Mouse (Mus musculus): ENCODE measurements around the gene Rbm46. TPM values are rescaled to one million over a fixed set of nuclear protein-coding genes. Genes with fewer than 3 reads are reported as not detected.
A peak's percentile ranks its signal among the peaks of the same experiment; 100 is the strongest.

Gene Rbm46
- polyA plus RNA-seq (2016; fragmentation: Nextera tagmentation; extraction: Ambion mirVana): 1.6 and 1.8 TPM in 2 replicates

DNA sequence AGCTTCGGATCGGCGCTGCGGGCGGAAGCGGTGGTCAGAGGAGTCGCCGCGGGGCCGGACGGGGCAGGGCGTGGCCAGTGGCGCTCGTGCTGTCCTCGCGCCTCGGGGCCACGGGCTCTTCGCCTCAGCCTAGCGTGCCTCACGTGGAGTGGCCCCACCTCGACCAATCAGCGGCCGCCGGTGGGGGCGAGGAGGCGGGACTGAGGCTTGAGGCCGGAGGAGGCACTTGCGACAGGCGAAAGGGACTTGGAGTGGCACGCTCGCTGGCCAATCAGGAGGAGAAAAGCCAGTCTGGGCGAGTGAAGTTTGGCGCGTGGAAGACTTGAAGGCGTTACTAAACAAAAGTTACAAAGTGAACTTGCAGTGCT is at the start of gene Rbm46:
Gene Rbm46, minus strand, starts transcription at position 112 of the 368 bp plus-strand sequence.
- Histone ChIP-seq H3K4me3 (peak within 1 kb of the TSS; percentile 47), H3K4me1 (peaks cover 9% of the 10 kb centered on the region), H3K36me3 (replicated peaks) (no peaks in the 10 kb centered on the region), H3K27me3 (ENCODE audit: poor library complexity, severe bottlenecking) (peaks cover 39% of the 10 kb centered on the region), H3K9me3 (peaks cover 8% of the 10 kb centered on the region; the same call in 1 of the 2 replicates), H3K27ac (peak within 1 kb of the TSS; percentile 5; the same call in 1 of the 2 replicates)
- DNase-seq (ENCODE audit: extremely low spot score, low spot score): peak; percentile 71
- 20% methylated on average over 36 of the region's 36 CpGs for WGBS

DNA sequence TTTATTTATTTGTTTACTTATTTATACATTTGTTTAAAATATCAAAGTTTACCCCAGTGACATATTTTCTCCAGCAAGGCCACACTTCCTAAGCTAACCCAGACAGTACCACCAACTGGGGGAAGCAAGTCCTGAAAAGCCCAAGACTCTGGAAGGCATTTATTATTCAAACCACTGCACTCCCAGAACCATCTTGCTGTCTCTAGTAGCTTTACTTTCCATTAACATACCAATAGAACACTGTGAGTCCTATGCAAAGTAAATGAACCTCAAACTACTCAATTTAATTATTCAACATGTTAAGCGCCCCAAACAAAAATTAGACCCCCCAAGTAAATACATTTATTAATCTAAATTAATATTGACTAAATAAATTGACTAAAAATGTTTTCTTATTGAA is 39.3 kb upstream of the Rbm46 start:
- H3K36me3 ChIP-seq (replicated peaks): no peaks in the 10 kb centered on the region
- H3K4me1 ChIP-seq: no peaks in the 10 kb centered on the region
- no peak overlapping the region for H3K27ac ChIP-seq
- DNase-seq (ENCODE audit: extremely low spot score, low spot score): no peak
- no peaks in the 10 kb centered on the region for H3K9me3 ChIP-seq
- no peak overlapping the region for H3K4me3 ChIP-seq
- no peaks in the 10 kb centered on the region for H3K27me3 ChIP-seq (ENCODE audit: poor library complexity, severe bottlenecking)
- 12% methylated on average over 1 of the region's 1 CpGs for WGBS

DNA sequence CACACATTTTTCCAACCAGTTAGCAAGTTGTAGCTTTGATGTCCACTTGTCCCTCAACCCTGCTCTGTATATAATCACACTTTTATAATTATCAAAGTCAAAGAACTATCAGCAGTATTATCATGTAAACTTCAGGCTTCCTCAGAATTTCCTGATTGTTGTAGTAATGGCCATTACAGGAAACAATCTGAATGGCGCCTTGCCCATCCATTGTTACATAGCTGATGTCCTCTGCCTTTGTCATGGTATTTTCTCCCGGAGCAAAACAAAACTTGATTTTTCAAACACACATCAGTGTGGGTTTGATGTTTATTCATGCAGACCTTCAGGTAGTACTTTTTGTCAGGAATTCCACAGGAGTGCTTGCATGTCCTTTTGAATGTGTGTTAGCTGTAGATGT is 32.4 kb upstream of the Rbm46 start:
- no peak for DNase-seq (ENCODE audit: extremely low spot score, low spot score)
- Histone ChIP-seq H3K27me3 (ENCODE audit: poor library complexity, severe bottlenecking) (peaks cover 28% of the 10 kb centered on the region), H3K4me1 (peaks cover 10% of the 10 kb centered on the region), H3K36me3 (replicated peaks) (no peaks in the 10 kb centered on the region), H3K27ac (no peak overlapping the region), H3K9me3 (no peaks in the 10 kb centered on the region), H3K4me3 (no peak overlapping the region)
- WGBS: 89% methylated on average over 2 of the region's 2 CpGs

DNA sequence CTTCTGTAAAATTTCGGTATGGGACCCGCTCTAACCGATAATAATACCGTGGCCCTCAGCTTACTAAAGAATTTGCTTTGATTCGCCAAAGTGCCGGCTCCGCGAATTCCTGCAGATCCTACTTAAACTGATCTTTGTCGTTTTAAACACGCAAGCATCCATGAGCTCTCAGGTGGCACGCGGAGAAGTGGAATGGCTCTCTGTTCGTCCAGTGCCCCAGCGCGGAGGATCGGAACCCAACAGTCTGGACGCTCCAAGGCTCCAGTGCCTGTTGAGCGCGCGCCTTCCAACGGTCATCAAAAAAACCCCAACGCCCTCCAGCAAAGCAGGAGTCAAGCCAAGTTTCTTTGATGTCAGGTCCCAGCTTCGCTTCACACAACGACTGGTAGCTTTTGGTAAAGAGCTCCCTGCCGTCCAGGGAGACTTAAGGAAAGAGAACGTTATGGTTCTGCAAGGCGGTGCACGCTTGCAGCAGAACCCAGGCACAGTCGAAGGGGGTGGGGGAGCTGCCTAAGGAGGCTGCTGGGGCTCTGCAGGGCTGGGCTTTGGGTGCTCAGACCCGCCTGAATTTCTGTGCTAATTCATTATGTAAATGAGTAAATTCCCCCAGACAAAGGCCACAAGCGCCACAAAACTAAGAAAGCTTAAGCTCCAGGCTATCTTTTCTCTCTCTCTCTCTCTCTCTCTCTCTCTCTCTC is 28.1 kb upstream of the Rbm46 start:
- H3K27ac ChIP-seq: no peak overlapping the region
- under 1% methylated on average over 31 of the region's 31 CpGs for WGBS

DNA sequence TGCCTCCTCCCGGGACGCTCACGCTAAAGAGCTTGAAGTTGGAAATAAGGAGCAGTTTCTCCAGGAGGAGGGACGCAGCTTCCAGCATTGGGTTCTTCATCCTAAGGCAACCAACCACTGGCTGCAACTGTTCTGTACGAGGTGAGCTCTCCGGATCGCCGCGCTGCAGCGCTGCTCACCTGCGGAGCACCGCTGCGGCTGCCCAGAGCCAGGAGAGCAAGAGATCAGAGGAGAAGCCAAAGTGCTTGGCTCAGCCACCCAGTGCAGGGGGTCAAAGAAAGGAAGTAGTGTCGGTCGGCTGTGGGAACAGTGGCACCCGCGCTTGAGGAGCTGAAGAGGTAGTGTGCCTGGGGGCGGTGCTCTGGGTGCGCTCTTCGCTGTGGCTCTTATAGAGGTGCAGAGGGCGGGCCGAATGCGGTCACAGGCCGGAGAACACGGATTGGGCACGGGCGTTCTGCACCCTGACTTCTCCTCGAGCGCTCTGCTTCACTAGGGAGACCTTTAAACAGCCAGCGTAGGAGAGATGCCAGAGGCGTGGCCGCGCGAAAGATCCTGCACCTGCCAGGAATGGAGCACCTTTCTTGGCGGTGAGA is 27.4 kb upstream of the Rbm46 start, which contains the start of gene Lrat:
Gene Lrat, minus strand, starts transcription at position 361 of the 593 bp plus-strand sequence.
- Histone ChIP-seq H3K36me3 (replicated peaks) (no peaks in the 10 kb centered on the region), H3K27ac (no peak within 1 kb of the TSS), H3K4me1 (peaks cover 17% of the 10 kb centered on the region), H3K9me3 (no peaks in the 10 kb centered on the region), H3K4me3 (peak within 1 kb of the TSS; percentile 59), H3K27me3 (ENCODE audit: poor library complexity, severe bottlenecking) (peaks cover 45% of the 10 kb centered on the region)
- DNase-seq (ENCODE audit: extremely low spot score, low spot score): no peak
- WGBS: 1% methylated on average over 35 of the region's 35 CpGs

More for the DNA sequence above, 28.1 kb upstream of the Rbm46 start:
- no peaks in the 10 kb centered on the region for H3K9me3 ChIP-seq
- H3K4me1 ChIP-seq: peaks cover 17% of the 10 kb centered on the region
- H3K36me3 ChIP-seq (replicated peaks): no peaks in the 10 kb centered on the region
- H3K4me3 ChIP-seq: peak overlapping the region; percentile 59
- H3K27me3 ChIP-seq (ENCODE audit: poor library complexity, severe bottlenecking): peaks cover 45% of the 10 kb centered on the region
- peak; percentile 36 for DNase-seq (ENCODE audit: extremely low spot score, low spot score)

DNA sequence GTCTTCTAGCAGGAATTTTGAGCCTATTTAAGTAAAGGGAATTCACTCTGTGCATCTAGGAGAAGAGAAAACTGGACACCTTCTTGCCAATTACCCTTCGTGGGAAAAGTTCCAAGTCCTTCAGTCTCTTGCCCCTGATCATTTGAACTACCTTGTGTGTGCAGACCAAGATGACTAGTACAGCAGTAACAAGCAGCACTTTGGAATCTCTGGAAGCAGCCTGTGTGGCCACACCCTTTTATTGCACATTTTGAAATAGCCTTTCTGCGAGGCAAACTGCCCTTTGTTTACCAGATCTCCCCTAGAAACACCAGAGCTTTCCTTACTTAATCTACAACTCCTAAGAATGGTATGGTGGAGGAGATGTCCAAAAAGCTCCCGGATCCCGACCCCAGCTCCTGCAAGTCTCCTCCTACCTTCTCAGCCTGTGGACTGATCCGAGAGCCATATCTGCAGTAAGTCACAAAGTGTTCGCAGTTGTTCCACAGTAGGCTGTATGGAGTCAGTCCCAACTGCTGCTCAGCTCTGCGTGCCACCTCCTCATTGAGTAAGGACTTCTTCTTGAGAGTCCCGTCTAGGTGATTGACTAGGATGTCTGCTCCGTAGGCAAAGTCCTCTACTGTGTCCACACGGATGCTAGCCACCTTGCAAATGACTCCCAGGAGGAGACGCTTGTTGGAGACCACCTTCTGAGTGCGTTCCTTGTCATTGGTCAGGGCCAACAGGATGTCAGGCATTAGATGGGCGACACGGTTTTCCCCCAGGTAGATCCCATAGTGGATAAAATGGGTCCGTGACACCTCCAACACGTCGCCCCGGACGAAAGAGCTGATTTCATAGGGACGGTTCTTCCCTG is 26.7 kb upstream of the Rbm46 start:
- no peak for DNase-seq (ENCODE audit: extremely low spot score, low spot score)
- 22% methylated on average over 20 of the region's 20 CpGs for WGBS
- H3K4me3 ChIP-seq: peak overlapping the region; percentile 59
- H3K4me1 ChIP-seq: peaks cover 17% of the 10 kb centered on the region
- no peaks in the 10 kb centered on the region for H3K36me3 ChIP-seq (replicated peaks)
- peaks cover 45% of the 10 kb centered on the region for H3K27me3 ChIP-seq (ENCODE audit: poor library complexity, severe bottlenecking)
- no peak overlapping the region for H3K27ac ChIP-seq
- no peaks in the 10 kb centered on the region for H3K9me3 ChIP-seq

DNA sequence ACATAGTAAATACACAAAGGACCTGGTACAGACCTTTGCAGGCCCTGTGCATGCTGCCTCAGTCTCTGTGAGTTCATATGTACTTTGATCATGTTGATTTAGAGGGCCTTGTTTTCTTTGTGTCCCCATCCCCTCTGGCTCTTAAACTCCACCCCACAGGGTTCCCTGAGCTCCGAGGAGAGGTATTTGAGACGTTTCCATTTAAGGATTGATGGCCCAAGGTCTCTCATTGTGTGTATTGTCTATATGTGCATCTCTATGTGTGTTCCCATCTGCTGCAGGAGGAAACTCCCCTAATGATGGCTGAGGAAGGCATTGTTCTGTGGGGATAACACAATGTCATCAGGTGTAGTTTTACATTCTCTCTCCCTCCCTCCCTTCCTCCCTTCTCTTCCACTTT is 12.6 kb upstream of the Rbm46 start:
- 21% methylated on average over 2 of the region's 2 CpGs for WGBS
- no peaks in the 10 kb centered on the region for H3K4me1 ChIP-seq
- no peak for DNase-seq (ENCODE audit: extremely low spot score, low spot score)
- H3K27me3 ChIP-seq (ENCODE audit: poor library complexity, severe bottlenecking): no peaks in the 10 kb centered on the region
- H3K4me3 ChIP-seq: no peak overlapping the region
- no peak overlapping the region for H3K27ac ChIP-seq
- no peaks in the 10 kb centered on the region for H3K9me3 ChIP-seq
- no peaks in the 10 kb centered on the region for H3K36me3 ChIP-seq (replicated peaks)

DNA sequence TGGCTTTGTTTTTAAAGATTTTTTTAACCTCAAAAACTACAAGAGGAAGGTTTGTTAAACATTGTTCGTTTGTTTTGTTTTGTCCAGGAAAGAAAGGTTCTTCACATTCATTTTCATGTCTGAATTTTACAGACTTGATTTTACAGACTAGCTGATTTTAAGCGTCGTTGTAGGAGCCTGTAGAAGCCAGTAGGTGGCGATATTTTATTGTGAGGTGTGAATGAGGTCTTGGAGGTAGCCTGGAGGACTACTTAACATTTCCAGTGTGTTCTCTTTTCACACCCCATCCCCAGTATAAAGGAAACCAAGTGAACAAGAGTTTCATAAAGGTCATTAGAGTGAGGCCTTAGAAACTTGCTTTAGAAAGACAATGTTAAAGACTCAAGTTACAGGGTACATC is 975 bp upstream of the Rbm46 start:
- Histone ChIP-seq H3K4me3 (no peak overlapping the region), H3K4me1 (peaks cover 9% of the 10 kb centered on the region), H3K36me3 (replicated peaks) (no peaks in the 10 kb centered on the region), H3K27me3 (ENCODE audit: poor library complexity, severe bottlenecking) (peaks cover 39% of the 10 kb centered on the region), H3K9me3 (peaks cover 8% of the 10 kb centered on the region; the same call in 1 of the 2 replicates), H3K27ac (no peak overlapping the region)
- DNase-seq (ENCODE audit: extremely low spot score, low spot score): peak; percentile 17
- 5% methylated on average over 4 of the region's 4 CpGs for WGBS

DNA sequence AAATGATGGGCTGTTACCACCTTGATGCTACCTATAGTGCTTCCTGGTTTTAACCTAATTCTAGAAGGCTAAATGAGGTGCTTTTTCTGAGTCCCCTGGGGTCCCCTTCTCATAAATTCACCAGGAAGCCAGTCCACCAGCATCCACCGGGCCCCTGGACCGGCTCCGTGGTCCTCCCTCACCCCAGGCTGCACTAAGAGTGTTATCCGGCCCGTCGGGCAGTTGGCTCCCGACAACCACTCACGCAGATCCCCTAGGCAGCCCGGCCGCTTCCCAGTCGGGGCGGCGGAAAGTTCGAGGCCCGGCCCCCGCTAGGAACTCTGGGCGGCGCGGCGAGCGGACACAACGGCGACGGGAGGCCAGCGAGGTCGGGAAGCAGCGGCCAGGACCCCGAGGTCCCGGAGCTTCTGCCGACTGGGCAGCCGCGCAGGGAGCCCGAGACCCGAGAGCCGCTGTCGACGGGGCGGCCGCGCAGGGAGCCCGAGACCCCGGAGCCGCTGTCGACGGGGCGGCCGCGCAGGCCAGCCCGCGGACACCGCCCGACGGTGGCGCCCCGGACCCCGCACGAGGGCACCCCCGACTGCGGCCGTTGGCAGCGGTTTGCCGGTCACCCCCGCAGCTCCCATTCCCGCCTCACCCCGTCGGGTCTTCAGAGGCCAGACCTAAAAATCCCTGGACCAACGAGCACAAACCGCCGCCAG is 462 bp downstream of the Rbm46 start:
- Histone ChIP-seq H3K27me3 (ENCODE audit: poor library complexity, severe bottlenecking) (peaks cover 39% of the 10 kb centered on the region), H3K4me3 (peak overlapping the region; percentile 47), H3K4me1 (peaks cover 9% of the 10 kb centered on the region), H3K9me3 (peaks cover 8% of the 10 kb centered on the region; the same call in 1 of the 2 replicates), H3K36me3 (replicated peaks) (no peaks in the 10 kb centered on the region), H3K27ac (peak overlapping the region; percentile 5; the same call in 1 of the 2 replicates)
- no peak for DNase-seq (ENCODE audit: extremely low spot score, low spot score)
- WGBS: 25% methylated on average over 68 of the region's 69 CpGs

DNA sequence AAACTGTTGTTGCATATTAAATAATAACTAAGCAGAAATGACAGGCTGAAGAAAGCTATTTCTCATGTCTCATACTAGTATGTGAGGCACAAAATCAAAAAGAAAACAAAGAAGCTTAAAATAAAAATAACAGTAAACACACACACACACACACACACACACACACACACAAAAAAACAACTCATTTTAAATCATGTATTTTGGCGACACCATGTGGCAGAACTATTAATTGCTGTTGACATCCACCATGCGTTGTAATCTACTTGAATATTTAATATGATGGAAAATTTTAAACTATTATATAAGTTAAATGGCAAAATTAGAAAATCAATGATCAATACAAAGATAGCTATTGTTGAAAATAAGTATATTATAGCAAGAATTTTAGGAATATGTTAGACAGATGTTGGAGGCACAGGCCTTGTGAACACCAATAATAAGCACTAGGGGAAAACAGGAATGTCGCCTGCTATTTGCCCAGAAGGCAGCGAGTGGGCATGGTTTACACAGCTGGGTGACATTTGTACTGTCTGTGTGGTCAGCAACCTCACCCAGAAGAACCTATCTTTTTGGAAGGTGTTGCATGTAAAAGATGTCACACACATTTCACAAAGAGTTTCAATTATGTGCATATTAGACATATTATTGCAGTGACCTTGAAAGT is 18.7 kb downstream of the Rbm46 start:
- Histone ChIP-seq H3K27me3 (ENCODE audit: poor library complexity, severe bottlenecking) (no peaks in the 10 kb centered on the region), H3K4me3 (no peak overlapping the region), H3K36me3 (replicated peaks) (no peaks in the 10 kb centered on the region), H3K27ac (no peak overlapping the region), H3K9me3 (no peaks in the 10 kb centered on the region), H3K4me1 (no peaks in the 10 kb centered on the region)
- no peak for DNase-seq (ENCODE audit: extremely low spot score, low spot score)
- 20% methylated on average over 4 of the region's 4 CpGs for WGBS

DNA sequence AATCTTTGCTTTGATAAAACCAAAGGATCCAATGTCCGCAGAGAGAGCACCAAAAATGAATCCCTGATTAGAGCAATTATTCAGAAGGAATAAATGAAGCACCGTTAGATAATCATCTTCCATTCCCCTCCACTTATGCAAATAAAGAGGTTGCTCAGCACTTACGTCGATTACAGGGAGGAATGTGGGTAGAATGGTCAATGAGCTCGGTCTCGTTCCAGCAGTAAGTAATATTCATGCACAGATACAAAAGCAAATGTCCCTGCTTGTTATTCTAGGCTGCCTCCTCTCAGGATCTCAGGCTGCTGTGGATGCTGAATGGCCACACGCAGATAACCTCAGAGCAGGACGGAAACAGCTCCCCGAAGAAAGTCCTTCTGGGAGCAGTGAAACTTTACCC is 51.1 kb downstream of the Rbm46 start:
- Histone ChIP-seq H3K4me3 (no peak overlapping the region), H3K27me3 (ENCODE audit: poor library complexity, severe bottlenecking) (no peaks in the 10 kb centered on the region), H3K36me3 (replicated peaks) (no peaks in the 10 kb centered on the region), H3K9me3 (no peaks in the 10 kb centered on the region), H3K4me1 (no peaks in the 10 kb centered on the region), H3K27ac (no peak overlapping the region)
- WGBS: 87% methylated on average over 9 of the region's 9 CpGs
- DNase-seq (ENCODE audit: extremely low spot score, low spot score): no peak

DNA sequence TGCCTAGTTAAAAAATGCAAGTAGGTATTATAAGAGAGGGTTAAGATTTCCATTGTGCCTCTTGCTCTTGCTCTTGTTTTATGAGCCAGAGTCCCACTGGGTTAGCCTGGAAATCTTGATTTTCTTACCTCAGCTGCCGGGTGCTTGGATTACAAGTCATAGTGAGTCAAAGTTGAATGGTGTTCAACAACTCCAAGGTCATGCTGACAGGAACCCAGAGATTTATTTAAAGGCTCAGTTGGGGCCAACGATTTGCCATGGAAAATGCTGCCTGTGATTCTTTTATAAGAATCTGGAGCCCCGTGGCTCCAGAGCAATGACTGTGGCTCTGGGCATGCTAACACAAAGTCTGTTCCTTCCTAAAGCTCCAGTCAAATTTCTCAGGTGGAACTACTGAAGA is 64.4 kb downstream of the Rbm46 start:
- Histone ChIP-seq H3K4me3 (no peak overlapping the region), H3K9me3 (no peaks in the 10 kb centered on the region), H3K27ac (no peak overlapping the region), H3K4me1 (no peaks in the 10 kb centered on the region), H3K27me3 (ENCODE audit: poor library complexity, severe bottlenecking) (no peaks in the 10 kb centered on the region), H3K36me3 (replicated peaks) (no peaks in the 10 kb centered on the region)
- no peak for DNase-seq (ENCODE audit: extremely low spot score, low spot score)
- 86% methylated on average over 3 of the region's 3 CpGs for WGBS
